Mouse (Mus musculus): ENCODE measurements around the gene Cideb.

- TF ChIP-seq USF1 (IDR thresholded peaks at IDR 0.05; ENCODE audit: low read depth) (no peak), MAX (IDR thresholded peaks at IDR 0.05; ENCODE audit: low read depth) (no peak), POLR2A (IDR thresholded peaks at IDR 0.05; ENCODE audit: insufficient read length, low read depth) (no peak), CEBPB (IDR thresholded peaks at IDR 0.05; ENCODE audit: insufficient read depth, poor library complexity, severe bottlenecking) (no peak), MYOD1 (IDR thresholded peaks at IDR 0.05; ENCODE audit: control insufficient read depth in 1 of 3, insufficient read length in 2 of 3, low read depth in 2 of 3) (no peak), E2F4 (IDR thresholded peaks at IDR 0.05; ENCODE audit: insufficient read depth) (no peak), SRF (IDR thresholded peaks at IDR 0.05; ENCODE audit: control insufficient read depth, insufficient read length, low read depth) (no peak), TCF12 (IDR thresholded peaks at IDR 0.05; ENCODE audit: insufficient read depth, poor library complexity, severe bottlenecking) (no peak), POLR2AphosphoS2 (IDR thresholded peaks at IDR 0.05; ENCODE audit: insufficient read length, low read depth) (no peak), TCF3 (IDR thresholded peaks at IDR 0.05; ENCODE audit: insufficient read length, low read depth) (no peak)
Measured at GRCm38 (mm10) chr14:55720666-55721065, 37.6 kb downstream of the Cideb start.
